ENCODE assay signal across 8 mouse cellular contexts in the genomic region with DNA sequence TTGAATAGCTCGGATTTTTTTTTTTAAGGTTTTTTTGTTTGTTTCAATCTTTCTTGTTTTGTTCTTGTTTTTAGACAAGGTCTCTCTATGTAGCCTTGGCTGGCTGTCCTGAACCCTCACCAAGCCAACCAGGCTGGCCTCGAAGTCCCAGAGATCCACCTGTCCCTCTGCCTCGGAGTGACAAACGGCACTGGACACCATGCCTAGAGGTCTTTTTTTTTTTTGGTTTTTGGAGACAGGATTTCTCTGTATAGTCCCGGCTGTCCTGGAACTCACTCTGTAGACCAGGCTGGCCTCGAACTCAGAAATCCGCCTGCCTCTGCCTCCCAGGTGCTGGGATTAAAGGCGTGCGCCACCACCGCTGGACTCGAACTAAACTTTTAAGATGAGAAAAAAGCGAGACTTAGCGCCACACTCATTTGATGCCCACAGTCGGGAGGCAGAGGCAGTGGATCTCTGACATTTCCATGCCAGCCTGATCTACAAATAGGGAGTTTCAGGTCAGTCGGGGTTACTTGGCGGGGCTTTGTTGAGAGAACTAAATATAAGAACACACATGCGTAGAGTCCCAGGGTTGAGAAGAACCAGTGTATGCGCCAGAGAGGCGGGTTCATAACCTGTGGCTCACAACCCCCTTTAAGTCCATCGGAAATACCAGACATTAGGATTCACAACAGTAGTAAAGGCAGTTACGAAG. TPM values are rescaled to one million over a fixed set of nuclear protein-coding genes. Genes with fewer than 3 reads are reported as not detected.
A peak's percentile ranks its signal among the peaks of the same experiment; 100 is the strongest.
DNase-seq lines count a peak whose midpoint lies in the region; ATAC-seq and TF ChIP-seq lines count a peak whose summit lies in the region.

No protein-coding gene starts in this region.

- H3K79me3 ChIP-seq in C2C12 (ENCODE audit: low read depth), result peaks cover 5% of the 10 kb centered on the region

- peaks cover 13% of the 10 kb centered on the region for H3K4me1 ChIP-seq in forebrain, embryonic 14.5 days (ENCODE audit: control insufficient read depth, insufficient read depth, low read length)
- peaks cover 73% of the 10 kb centered on the region for H3K4me1 ChIP-seq in liver, embryonic 13.5 days (replicated peaks)

- H3ac ChIP-seq in C2C12 (ENCODE audit: control insufficient read depth, insufficient read length, low read depth), result peak overlapping the region; percentile 50

- TF ChIP-seq CTCF in gastrocnemius, adult 2 months (IDR thresholded peaks at IDR 0.05), result no peak
- no peak for TF ChIP-seq CTCF in C2C12 (IDR thresholded peaks at IDR 0.05; ENCODE audit: control insufficient read depth, insufficient read depth, insufficient read length)

- 67% methylated on average over 21 of the region's 21 CpGs for WGBS in forebrain, embryonic 14.5 days
- WGBS in liver, embryonic 13.5 days (ENCODE audit: insufficient replicate concordance), result 49% methylated on average over 21 of the region's 21 CpGs

- H3K9me3 ChIP-seq in forebrain, embryonic 14.5 days (replicated peaks; ENCODE audit: control insufficient read depth, low read length), result no peaks in the 10 kb centered on the region
- no peaks in the 10 kb centered on the region for H3K9me3 ChIP-seq in liver, embryonic 13.5 days (replicated peaks)

- H3K79me2 ChIP-seq in C2C12 (ENCODE audit: control insufficient read depth, insufficient read depth), result peaks cover 33% of the 10 kb centered on the region

- peak overlapping the region; percentile 93 for H3K9ac ChIP-seq in forebrain, embryonic 14.5 days (ENCODE audit: low read length)
- H3K9ac ChIP-seq in liver, embryonic 13.5 days, result peak overlapping the region; percentile 92

- intact Hi-C loops in gastrocnemius, adult 2 months (cut with DNase I), result no loop called here
- intact Hi-C loops in left cerebral cortex, postnatal 36 days (cut with DNase I), result no loop called here

- ATAC-seq in forebrain, embryonic 14.5 days, result no peak
- no peak for ATAC-seq in liver, embryonic 13.5 days (ENCODE audit: low read depth)

- DNase-seq in gastrocnemius, adult 2 months, result no peak
- DNase-seq in gastrocnemius, postnatal 4 days (ENCODE audit: low spot score in 2 of 2), result no peak
- no peak for DNase-seq in forebrain, embryonic 14.5 days (ENCODE audit: low spot score)
- no peak for DNase-seq in liver, embryonic 13.5 days
- DNase-seq in layer of hippocampus, postnatal 10 days (ENCODE audit: low spot score in 2 of 2), result no peak
- DNase-seq in left cerebral cortex, postnatal 36 days (ENCODE audit: low spot score in 2 of 2), result no peak
- no peak for DNase-seq in lung, postnatal 25 days (ENCODE audit: low spot score)

- H3K4me2 ChIP-seq in forebrain, embryonic 14.5 days (ENCODE audit: low read length), result peak overlapping the region; percentile 99
- peak overlapping the region; percentile 100 for H3K4me2 ChIP-seq in liver, embryonic 13.5 days

- H3K36me3 ChIP-seq in C2C12 (ENCODE audit: control insufficient read depth, insufficient read depth), result peaks cover 17% of the 10 kb centered on the region
- H3K36me3 ChIP-seq in forebrain, embryonic 14.5 days (ENCODE audit: control insufficient read depth, insufficient read depth, low read length), result peaks cover 19% of the 10 kb centered on the region
- H3K36me3 ChIP-seq in liver, embryonic 13.5 days, result peaks cover 41% of the 10 kb centered on the region

- peak overlapping the region; percentile 94 for H3K27ac ChIP-seq in gastrocnemius, adult 2 months
- H3K27ac ChIP-seq in forebrain, embryonic 14.5 days (ENCODE audit: low read depth, low read length), result no peak overlapping the region
- peak overlapping the region; percentile 96; the same call in 1 of the 2 replicates for H3K27ac ChIP-seq in liver, embryonic 13.5 days

- no peaks in the 10 kb centered on the region for H3K27me3 ChIP-seq in C2C12 (ENCODE audit: control insufficient read depth, insufficient read depth, insufficient read length)
- H3K27me3 ChIP-seq in forebrain, embryonic 14.5 days (replicated peaks; ENCODE audit: control insufficient read depth, insufficient read depth, low read length), result no peaks in the 10 kb centered on the region
- H3K27me3 ChIP-seq in liver, embryonic 13.5 days, result no peaks in the 10 kb centered on the region

- H3K4me3 ChIP-seq in gastrocnemius, adult 2 months, result peak overlapping the region; percentile 77
- H3K4me3 ChIP-seq in C2C12 (ENCODE audit: insufficient read depth, poor library complexity, severe bottlenecking), result peak overlapping the region; percentile 75
- peak overlapping the region; percentile 82 for H3K4me3 ChIP-seq in forebrain, embryonic 14.5 days (ENCODE audit: low read depth, low read length)
- H3K4me3 ChIP-seq in liver, embryonic 13.5 days (replicated peaks), result peak overlapping the region; percentile 88

TF ChIP-seq in C2C12, 6 proteins besides CTCF, POLR2A, EP300 and RAD21:
- no peak for TF ChIP-seq MAX (IDR thresholded peaks at IDR 0.05)
- no peak for TF ChIP-seq USF1 (IDR thresholded peaks at IDR 0.05; ENCODE audit: low read depth)
- TF ChIP-seq MYOG (IDR thresholded peaks at IDR 0.05; ENCODE audit: control insufficient read depth, extremely low read depth, insufficient read length), result no peak
- no peak for TF ChIP-seq CEBPB (IDR thresholded peaks at IDR 0.05; ENCODE audit: low read depth)
- TF ChIP-seq MYOD1 (IDR thresholded peaks at IDR 0.05; ENCODE audit: control insufficient read depth, insufficient read length, low read depth), result no peak

RNA-seq across cellular contexts. Expression of a gene that starts 0.9 kb away (rescaled TPM):
- total RNA-seq in gastrocnemius, adult 2 months (2021), result 10 to 100 TPM; 31.4 to 34.0 TPM
- 10 to 100 TPM; 43.2 to 48.4 TPM for total RNA-seq in gastrocnemius, postnatal 4 days (2021)
- polyA plus RNA-seq in C2C12 (2012; fragmentation: generic; extraction: Trizol), result 31.7 TPM
- polyA plus RNA-seq in forebrain, embryonic 14.5 days (2014; fragmentation: Nextera tagmentation; extraction: Ambion mirVana), result 27.2 and 36.0 TPM in 2 replicates
- 7.1 and 7.4 TPM in 2 replicates for polyA plus RNA-seq in liver, embryonic 13.5 days (2015; fragmentation: Nextera tagmentation; extraction: Ambion mirVana)
- total RNA-seq in layer of hippocampus, postnatal 10 days (2021), result 10 to 100 TPM; 60.2 to 80.6 TPM
- 10 to 100 TPM; 46.9 to 71.0 TPM for total RNA-seq in left cerebral cortex, postnatal 36 days (2021)

RNA-seq across cellular contexts. Expression of a gene that starts 11.7 kb away (rescaled TPM):
- total RNA-seq in gastrocnemius, adult 2 months (2021), result 10 to 100 TPM; 51.2 to 67.6 TPM
- total RNA-seq in gastrocnemius, postnatal 4 days (2021), result 10 to 100 TPM; 73.2 to 74.5 TPM
- 130 TPM for polyA plus RNA-seq in C2C12 (2012; fragmentation: generic; extraction: Trizol)
- 185 and 192 TPM in 2 replicates for polyA plus RNA-seq in forebrain, embryonic 14.5 days (2014; fragmentation: Nextera tagmentation; extraction: Ambion mirVana)
- polyA plus RNA-seq in liver, embryonic 13.5 days (2015; fragmentation: Nextera tagmentation; extraction: Ambion mirVana), result 153 and 157 TPM in 2 replicates
- total RNA-seq in layer of hippocampus, postnatal 10 days (2021), result 100 to 1,000 TPM in 1 of 2 experiments, 10 to 100 TPM in 1; 83.1 to 106 TPM
- 10 to 100 TPM; 96.1 to 98.3 TPM for total RNA-seq in left cerebral cortex, postnatal 36 days (2021)

RNA-seq across cellular contexts. Expression of a gene that starts 12.1 kb away (rescaled TPM):
- total RNA-seq in gastrocnemius, adult 2 months (2021), result 1 to 10 TPM; 8.6 to 8.8 TPM
- total RNA-seq in gastrocnemius, postnatal 4 days (2021), result 10 to 100 TPM; 18.8 to 20.0 TPM
- polyA plus RNA-seq in C2C12 (2012; fragmentation: generic; extraction: Trizol), result 64.8 TPM
- polyA plus RNA-seq in forebrain, embryonic 14.5 days (2014; fragmentation: Nextera tagmentation; extraction: Ambion mirVana), result 10.5 and 14.6 TPM in 2 replicates
- polyA plus RNA-seq in liver, embryonic 13.5 days (2015; fragmentation: Nextera tagmentation; extraction: Ambion mirVana), result 30.1 and 34.9 TPM in 2 replicates
- total RNA-seq in layer of hippocampus, postnatal 10 days (2021), result 10 to 100 TPM; 21.8 to 24.8 TPM
- total RNA-seq in left cerebral cortex, postnatal 36 days (2021), result 10 to 100 TPM; 12.6 to 15.0 TPM

RNA-seq across cellular contexts. Expression of a gene that starts 12.7 kb away (rescaled TPM):
- 10 to 100 TPM; 14.5 to 14.8 TPM for total RNA-seq in gastrocnemius, adult 2 months (2021)
- total RNA-seq in gastrocnemius, postnatal 4 days (2021), result 10 to 100 TPM; 24.9 to 26.8 TPM
- 30.3 TPM for polyA plus RNA-seq in C2C12 (2012; fragmentation: generic; extraction: Trizol)
- 12.3 and 12.6 TPM in 2 replicates for polyA plus RNA-seq in forebrain, embryonic 14.5 days (2014; fragmentation: Nextera tagmentation; extraction: Ambion mirVana)
- 10.1 and 10.7 TPM in 2 replicates for polyA plus RNA-seq in liver, embryonic 13.5 days (2015; fragmentation: Nextera tagmentation; extraction: Ambion mirVana)
- total RNA-seq in layer of hippocampus, postnatal 10 days (2021), result 10 to 100 TPM; 29.4 to 30.5 TPM
- total RNA-seq in left cerebral cortex, postnatal 36 days (2021), result 10 to 100 TPM; 29.4 to 40.1 TPM

RNA-seq across cellular contexts. Expression of a gene that starts 12.7 kb away (rescaled TPM):
- 10 to 100 TPM; 34.0 to 44.4 TPM for total RNA-seq in gastrocnemius, adult 2 months (2021)
- 10 to 100 TPM; 43.2 to 43.9 TPM for total RNA-seq in gastrocnemius, postnatal 4 days (2021)
- 30.5 TPM for polyA plus RNA-seq in C2C12 (2012; fragmentation: generic; extraction: Trizol)
- polyA plus RNA-seq in forebrain, embryonic 14.5 days (2014; fragmentation: Nextera tagmentation; extraction: Ambion mirVana), result 14.1 and 17.7 TPM in 2 replicates
- 27.6 and 30.5 TPM in 2 replicates for polyA plus RNA-seq in liver, embryonic 13.5 days (2015; fragmentation: Nextera tagmentation; extraction: Ambion mirVana)
- 10 to 100 TPM; 36.3 to 40.7 TPM for total RNA-seq in layer of hippocampus, postnatal 10 days (2021)
- 10 to 100 TPM; 35.0 to 38.3 TPM for total RNA-seq in left cerebral cortex, postnatal 36 days (2021)
